Mouse (Mus musculus): Measurements from ENCODE around the gene Tmem150c. TPM values are rescaled to one million over a fixed set of nuclear protein-coding genes. Genes with fewer than 3 reads are reported as not detected.

Tmem150c gene
- polyA plus RNA-seq, 1 experiment, result not detected

DNA sequence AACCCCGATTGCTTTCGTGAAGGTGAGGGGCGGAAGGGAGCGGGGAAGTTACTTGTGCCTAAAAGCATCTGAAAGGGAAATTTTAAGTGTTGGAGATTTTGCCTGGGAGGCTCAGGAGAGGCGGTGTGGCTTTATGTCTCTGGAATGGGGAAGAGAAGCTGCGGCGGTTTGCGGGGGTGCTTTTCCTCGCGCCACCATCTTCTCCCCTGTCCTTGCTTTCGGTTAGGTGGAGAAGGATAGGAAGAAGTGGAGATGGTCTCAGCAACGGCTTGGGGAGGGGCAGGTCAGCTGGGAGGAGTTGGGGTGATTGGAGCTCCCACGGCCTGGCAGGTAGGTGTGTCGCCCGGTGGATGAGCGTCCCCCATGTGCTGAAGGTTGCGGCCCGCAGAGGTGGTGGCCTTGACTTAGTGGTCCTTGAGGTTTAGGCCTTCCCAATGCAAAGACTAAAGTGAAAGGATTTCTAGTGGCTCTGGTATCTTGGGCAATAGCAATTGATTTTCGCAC lies 119.3 kb downstream of the Tmem150c start:
- Histone ChIP-seq H3K36me3 (ENCODE audit: control insufficient read depth, insufficient read depth) (peaks cover 24% of the 10 kb centered on the region), H3K79me2 (ENCODE audit: control insufficient read depth, insufficient read depth) (peaks cover 78% of the 10 kb centered on the region), H3K4me3 (peak overlapping the region; percentile 95), H3K4me2 (ENCODE audit: low read depth) (peak overlapping the region; percentile 75), H3K27me3 (ENCODE audit: control insufficient read depth, insufficient read depth, insufficient read length) (no peaks in the 10 kb centered on the region), H3ac (ENCODE audit: control insufficient read depth, insufficient read length) (peak overlapping the region; percentile 93)
- no peak for TF ChIP-seq REST (IDR thresholded peaks at IDR 0.05; ENCODE audit: insufficient read depth, insufficient read length)

DNA sequence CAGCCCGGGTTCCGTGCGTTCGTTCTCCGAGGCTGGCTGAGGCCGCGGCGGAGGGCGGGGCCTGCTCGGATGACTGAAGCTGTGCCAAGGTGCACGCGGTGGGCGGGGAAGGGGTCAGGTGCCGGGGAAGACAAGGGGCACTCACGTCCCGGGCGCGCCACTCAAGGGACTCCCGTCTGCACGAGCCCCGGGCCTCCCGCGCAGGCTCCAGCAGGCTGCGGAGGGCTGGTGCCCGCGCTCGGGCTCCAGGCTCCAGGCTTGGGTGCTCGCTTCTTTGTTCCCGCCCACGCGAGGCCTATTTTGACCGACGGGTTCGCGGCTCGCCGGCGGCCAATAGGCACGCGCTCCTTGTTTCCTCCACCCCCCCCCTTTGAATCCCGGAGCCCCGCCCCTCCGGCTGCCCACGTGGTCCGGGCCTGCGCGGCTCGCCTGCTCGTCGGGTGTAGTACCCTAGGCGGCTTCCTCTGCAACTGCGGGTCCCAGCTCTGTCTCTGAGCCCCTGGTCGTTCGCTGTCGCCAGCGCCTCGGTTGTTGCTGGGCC lies 119.9 kb downstream of the Tmem150c start, which contains the start of the genes Hnrnpdl and Enoph1:
Gene Hnrnpdl, minus strand, starts transcription at position 63 of the 541 bp plus-strand sequence.
Gene Enoph1, plus strand, starts transcription at position 384 of the 541 bp plus-strand sequence.
- Histone ChIP-seq H3K27me3 (ENCODE audit: control insufficient read depth, insufficient read depth, insufficient read length) (no peaks in the 10 kb centered on the region), H3K79me2 (ENCODE audit: control insufficient read depth, insufficient read depth) (peaks cover 78% of the 10 kb centered on the region), H3ac (ENCODE audit: control insufficient read depth, insufficient read length) (peak within 1 kb of the TSS; percentile 93), H3K4me3 (peak within 1 kb of the TSS; percentile 95), H3K36me3 (ENCODE audit: control insufficient read depth, insufficient read depth) (peaks cover 30% of the 10 kb centered on the region), H3K4me2 (ENCODE audit: low read depth) (peak within 1 kb of the TSS; percentile 75)
- TF ChIP-seq MAX (IDR thresholded peaks at IDR 0.05; ENCODE audit: low read depth) (no peak), TCF3 (IDR thresholded peaks at IDR 0.05; ENCODE audit: insufficient read length, low read depth) (no peak), USF1 (IDR thresholded peaks at IDR 0.05; ENCODE audit: low read depth) (peak; percentile 82), MYOG (IDR thresholded peaks at IDR 0.05; ENCODE audit: control insufficient read depth in 1 of 3, insufficient read depth in 1 of 3, insufficient read length in 2 of 3, low read depth in 2 of 3) (peak in 1 of 3 experiments; percentile 2), POLR2AphosphoS2 (IDR thresholded peaks at IDR 0.05; ENCODE audit: insufficient read length, low read depth) (peak; percentile 24), TCF12 (IDR thresholded peaks at IDR 0.05; ENCODE audit: insufficient read depth, poor library complexity, severe bottlenecking) (no peak), POLR2A (IDR thresholded peaks at IDR 0.05; ENCODE audit: insufficient read length, low read depth) (peak; percentile 82), REST (IDR thresholded peaks at IDR 0.05; ENCODE audit: insufficient read depth, insufficient read length) (no peak)

DNA sequence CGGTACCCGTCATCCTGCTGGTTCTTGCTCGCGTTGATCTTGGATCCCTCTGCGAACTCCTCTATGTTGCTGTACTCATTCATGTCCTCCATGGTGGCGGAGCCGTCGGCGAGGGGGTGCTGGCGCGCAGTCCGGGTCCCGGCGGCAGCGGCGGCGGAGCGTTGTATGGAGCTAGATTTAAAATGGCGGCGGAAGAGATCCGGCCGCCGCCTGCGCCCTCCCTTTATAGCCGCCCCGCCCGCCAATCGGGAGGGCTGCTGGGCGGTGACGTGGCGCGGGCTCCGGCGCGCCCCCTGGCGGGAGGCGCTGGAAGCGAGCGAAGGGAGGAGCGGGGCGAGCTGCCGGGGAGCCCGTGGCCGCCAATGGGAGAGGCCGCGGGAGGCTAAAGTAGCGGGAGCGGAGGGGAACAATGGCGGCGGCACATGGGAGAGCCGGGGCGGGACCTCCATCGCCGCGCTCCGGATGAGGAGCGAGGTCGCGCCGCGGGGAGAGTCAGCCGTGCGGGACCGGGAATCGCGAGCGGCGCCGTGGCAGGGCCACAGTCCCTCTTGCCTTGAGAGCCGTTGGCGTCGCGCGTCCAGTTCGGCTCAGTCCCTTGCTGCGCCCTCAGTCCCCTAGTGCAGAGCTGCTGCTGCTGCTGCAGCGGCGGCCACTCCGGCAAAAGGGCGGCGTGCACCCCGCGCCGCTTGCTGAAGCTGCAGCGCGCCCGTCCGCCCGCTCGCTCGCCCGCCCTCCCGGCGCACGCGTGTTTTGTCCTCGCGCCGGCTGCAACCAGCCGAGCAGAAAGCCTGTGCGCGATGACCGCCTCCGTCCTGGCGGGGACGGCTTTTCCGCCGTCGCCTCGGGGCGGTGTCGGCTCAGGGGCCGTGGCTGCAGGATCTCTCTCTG lies 120.7 kb downstream of the Tmem150c start:
- TF ChIP-seq TCF3 (IDR thresholded peaks at IDR 0.05; ENCODE audit: insufficient read length, low read depth), result no peak
- TF ChIP-seq MYOD1 (IDR thresholded peaks at IDR 0.05; ENCODE audit: control insufficient read depth in 1 of 3, insufficient read length in 2 of 3, low read depth in 2 of 3), result peak in 1 of 3 experiments; percentile 13
- no peak for TF ChIP-seq TCF12 (IDR thresholded peaks at IDR 0.05; ENCODE audit: insufficient read depth, poor library complexity, severe bottlenecking)
- TF ChIP-seq MYOG (IDR thresholded peaks at IDR 0.05; ENCODE audit: control insufficient read depth in 1 of 3, insufficient read depth in 1 of 3, insufficient read length in 2 of 3, low read depth in 2 of 3), result peak in 1 of 3 experiments; percentile 28
- TF ChIP-seq CEBPB (IDR thresholded peaks at IDR 0.05; ENCODE audit: insufficient read depth, poor library complexity, severe bottlenecking), result no peak
- peak; percentile 76 for TF ChIP-seq POLR2A (IDR thresholded peaks at IDR 0.05; ENCODE audit: insufficient read length, low read depth)
- TF ChIP-seq E2F4 (IDR thresholded peaks at IDR 0.05; ENCODE audit: insufficient read depth), result no peak
- TF ChIP-seq POLR2AphosphoS2 (IDR thresholded peaks at IDR 0.05; ENCODE audit: insufficient read length, low read depth), result peak; percentile 77
- TF ChIP-seq REST (IDR thresholded peaks at IDR 0.05; ENCODE audit: insufficient read depth, insufficient read length), result no peak
- Histone ChIP-seq H3K4me2 (ENCODE audit: low read depth) (peak overlapping the region; percentile 52), H3K27me3 (ENCODE audit: control insufficient read depth, insufficient read depth, insufficient read length) (no peaks in the 10 kb centered on the region), H3K36me3 (ENCODE audit: control insufficient read depth, insufficient read depth) (peaks cover 37% of the 10 kb centered on the region), H3ac (ENCODE audit: control insufficient read depth, insufficient read length) (peak overlapping the region; percentile 93), H3K4me3 (peak overlapping the region; percentile 95), H3K79me2 (ENCODE audit: control insufficient read depth, insufficient read depth) (peaks cover 82% of the 10 kb centered on the region)

DNA sequence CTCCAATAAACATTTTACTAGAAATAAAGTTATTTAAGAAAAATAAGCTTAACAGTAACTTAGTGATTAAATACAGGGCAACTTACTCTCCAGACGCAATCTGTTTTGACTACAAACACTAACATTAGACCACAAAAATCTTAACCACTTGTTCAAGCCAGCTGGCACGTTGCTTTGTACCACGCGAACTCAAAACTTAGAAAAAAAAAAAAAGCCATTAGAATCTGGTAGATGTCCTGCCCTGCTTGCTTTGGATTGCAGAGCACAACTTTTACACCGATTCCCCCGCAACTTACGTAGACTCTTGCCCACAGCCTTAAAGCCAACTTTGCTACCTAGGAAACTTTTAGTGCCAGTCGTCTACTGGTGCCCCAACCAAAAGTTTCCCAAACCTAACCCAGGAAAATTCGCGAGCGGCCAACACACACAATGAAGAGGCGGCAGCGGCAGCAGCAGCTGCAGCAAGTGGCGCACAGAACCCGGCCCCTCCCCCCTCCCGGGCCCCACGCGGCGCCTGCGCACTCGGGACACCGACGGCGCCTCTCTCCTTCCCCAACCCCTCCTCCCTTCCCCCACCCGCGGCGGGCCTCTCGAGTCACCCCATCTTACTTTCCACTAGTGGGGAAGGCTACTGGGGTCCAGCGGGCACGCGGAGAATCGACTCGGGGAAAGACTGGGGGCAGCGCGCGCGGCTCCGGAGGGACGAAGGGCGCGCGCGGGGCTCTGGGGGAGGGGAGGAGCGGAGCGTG lies 121.5 kb downstream of the Tmem150c start:
- peaks cover 45% of the 10 kb centered on the region for H3K36me3 ChIP-seq (ENCODE audit: control insufficient read depth, insufficient read depth)
- no peaks in the 10 kb centered on the region for H3K27me3 ChIP-seq (ENCODE audit: control insufficient read depth, insufficient read depth, insufficient read length)
- peak overlapping the region; percentile 95 for H3K4me3 ChIP-seq
- peak overlapping the region; percentile 89 for H3K4me2 ChIP-seq (ENCODE audit: low read depth)
- peak overlapping the region; percentile 93 for H3ac ChIP-seq (ENCODE audit: control insufficient read depth, insufficient read length)
- H3K79me2 ChIP-seq (ENCODE audit: control insufficient read depth, insufficient read depth), result peaks cover 84% of the 10 kb centered on the region
- TF ChIP-seq MYOD1 (IDR thresholded peaks at IDR 0.05; ENCODE audit: control insufficient read depth in 1 of 3, insufficient read length in 2 of 3, low read depth in 2 of 3) (peak in 2 of 3 experiments; percentile 76 to 88), MYOG (IDR thresholded peaks at IDR 0.05; ENCODE audit: control insufficient read depth in 1 of 3, insufficient read depth in 1 of 3, insufficient read length in 2 of 3, low read depth in 2 of 3) (peak; percentile 49 to 85 (median 59)), CEBPB (IDR thresholded peaks at IDR 0.05; ENCODE audit: insufficient read depth, poor library complexity, severe bottlenecking) (no peak), TCF12 (IDR thresholded peaks at IDR 0.05; ENCODE audit: insufficient read depth, poor library complexity, severe bottlenecking) (peak; percentile 5)

DNA sequence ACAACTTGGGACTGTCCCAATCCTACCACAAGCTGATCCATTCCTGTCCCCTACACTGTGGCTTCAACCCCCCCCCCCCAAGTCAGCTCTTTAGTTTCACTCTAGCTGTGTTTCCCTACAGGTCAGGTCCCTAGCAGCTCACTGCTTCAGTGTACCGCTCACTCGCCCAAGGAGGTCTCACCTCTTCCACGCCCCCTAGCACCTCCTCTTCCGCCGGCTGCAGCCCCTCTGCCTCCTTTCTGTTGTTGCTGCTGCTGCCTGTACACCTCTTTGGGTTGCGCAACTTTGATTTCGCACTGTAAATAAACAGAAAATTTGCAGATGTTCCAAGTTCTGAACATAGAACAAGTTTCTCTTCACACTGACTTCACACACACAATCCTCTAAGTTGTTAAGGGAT lies 122.9 kb downstream of the Tmem150c start:
- Histone ChIP-seq H3K36me3 (ENCODE audit: control insufficient read depth, insufficient read depth) (peaks cover 54% of the 10 kb centered on the region), H3K27me3 (ENCODE audit: control insufficient read depth, insufficient read depth, insufficient read length) (no peaks in the 10 kb centered on the region)
- TF ChIP-seq CEBPB (IDR thresholded peaks at IDR 0.05; ENCODE audit: insufficient read depth, poor library complexity, severe bottlenecking) (peak; percentile 88), POLR2AphosphoS2 (IDR thresholded peaks at IDR 0.05; ENCODE audit: insufficient read length, low read depth) (peak; percentile 44), REST (IDR thresholded peaks at IDR 0.05; ENCODE audit: insufficient read depth, insufficient read length) (no peak), POLR2A (IDR thresholded peaks at IDR 0.05; ENCODE audit: insufficient read length, low read depth) (peak; percentile 9)

More for the DNA sequence above, 122.9 kb downstream of the Tmem150c start:
- peaks cover 86% of the 10 kb centered on the region for H3K79me2 ChIP-seq (ENCODE audit: control insufficient read depth, insufficient read depth)
- H3K4me3 ChIP-seq, result peak overlapping the region; percentile 95
- peak overlapping the region; percentile 89 for H3K4me2 ChIP-seq (ENCODE audit: low read depth)
- H3ac ChIP-seq (ENCODE audit: control insufficient read depth, insufficient read length), result no peak overlapping the region

Data from myocyte (in vitro differentiated cells).